Mouse (Mus musculus): Measurements from ENCODE around the gene Ercc6l.

DNA sequence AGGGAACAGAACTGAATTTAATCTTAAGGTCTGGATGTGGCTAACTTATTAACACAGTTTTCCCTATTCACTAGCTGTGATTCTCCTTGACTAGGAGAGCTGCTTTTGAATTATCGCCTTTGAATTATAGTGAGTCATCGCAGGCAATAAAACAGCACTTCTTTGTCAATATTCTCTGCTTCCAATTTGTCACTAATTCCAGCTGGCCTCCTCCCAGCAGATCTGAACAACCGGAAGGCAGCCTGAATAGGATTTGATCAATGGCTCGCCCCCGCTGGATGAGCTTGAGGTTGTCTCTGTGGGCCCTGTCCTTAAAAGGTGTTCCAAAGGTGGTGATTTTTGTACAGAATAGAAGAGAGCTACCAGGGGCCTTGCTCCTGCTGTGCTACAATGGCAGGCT, 9.6 kb upstream of the Ercc6l start:
- no peak for TF ChIP-seq CTCF (IDR thresholded peaks at IDR 0.05; ENCODE audit: insufficient read depth, low read length)
- TF ChIP-seq POLR2A (IDR thresholded peaks at IDR 0.05; ENCODE audit: borderline replicate concordance, extremely low read depth, low read depth, low read length): no peak

Measured in lung, adult 2 months (tissue).